Mouse (Mus musculus) myocyte (in vitro differentiated cells): ENCODE data around the gene Zbtb43. TPM values are rescaled to one million over a fixed set of nuclear protein-coding genes. Genes with fewer than 3 reads are reported as not detected.

ENCODE experiments used
- H3K27me3 ChIP-seq: one replicate; pipeline ENCODE4 v1.6.1; 2011; ENCODE audit not compliant: control insufficient read depth, insufficient read depth, insufficient read length
- H3K36me3 ChIP-seq: one replicate; pipeline ENCODE4 v1.6.1; 2011; ENCODE audit not compliant: control insufficient read depth, insufficient read depth
- H3K4me2 ChIP-seq: one replicate; pipeline ENCODE4 v1.6.1; 2011; ENCODE audit warnings: low read depth, control low read depth
- H3K4me3 ChIP-seq: one replicate; pipeline ENCODE4 v1.5.1; 2011; ENCODE audit warnings: mild to moderate bottlenecking, control low read depth, moderate library complexity
- H3K79me2 ChIP-seq: one replicate; pipeline ENCODE4 v1.6.1; 2011; ENCODE audit not compliant: control insufficient read depth, insufficient read depth
- H3ac ChIP-seq: one replicate; pipeline ENCODE4 v1.6.1; 2011; ENCODE audit not compliant: control insufficient read depth, insufficient read length
- CEBPB ChIP-seq: IDR thresholded peaks from 2 replicates; pipeline ENCODE4 v1.6.1; 2011; ENCODE audit warnings: mild to moderate bottlenecking, moderate library complexity; ENCODE audit not compliant: poor library complexity, insufficient read depth, severe bottlenecking
- E2F4 ChIP-seq: IDR thresholded peaks from one replicate; pipeline ENCODE4 v1.6.1; 2011; ENCODE audit warnings: mild to moderate bottlenecking, control low read depth, moderate library complexity; ENCODE audit not compliant: insufficient read depth
- MAX ChIP-seq: IDR thresholded peaks from one replicate; pipeline ENCODE4 v1.6.1; 2011; ENCODE audit warnings: low read depth, mild to moderate bottlenecking, control low read depth
- MYOD1 ChIP-seq, 3 experiments: IDR thresholded peaks; one replicate each; pipeline ENCODE4 v1.6.1; 2011; ENCODE audit warnings: control low read depth in 2 of 3, low read depth in 2 of 3, mild to moderate bottlenecking in 2 of 3, moderate library complexity in 1 of 3; ENCODE audit not compliant: insufficient read length in 2 of 3, control insufficient read depth in 1 of 3
- MYOG ChIP-seq, 3 experiments: IDR thresholded peaks; one replicate each; pipeline ENCODE4 v1.6.1; 2011; ENCODE audit warnings: control low read depth in 2 of 3, low read depth in 2 of 3, mild to moderate bottlenecking in 2 of 3; ENCODE audit not compliant: insufficient read length in 2 of 3, control insufficient read depth in 1 of 3, insufficient read depth in 1 of 3
- POLR2A ChIP-seq: IDR thresholded peaks from one replicate; pipeline ENCODE4 v1.6.1; 2011; ENCODE audit warnings: low read depth, mild to moderate bottlenecking, control low read depth, moderate library complexity; ENCODE audit not compliant: insufficient read length
- POLR2AphosphoS2 ChIP-seq: IDR thresholded peaks from one replicate; pipeline ENCODE4 v1.6.1; 2011; ENCODE audit warnings: low read depth, control low read depth; ENCODE audit not compliant: insufficient read length
- REST ChIP-seq: IDR thresholded peaks from one replicate; pipeline ENCODE4 v1.6.1; 2011; ENCODE audit warnings: mild to moderate bottlenecking, control low read depth, moderate library complexity; ENCODE audit not compliant: insufficient read depth, insufficient read length
- SRF ChIP-seq: IDR thresholded peaks from one replicate; pipeline ENCODE4 v1.6.1; 2011; ENCODE audit warnings: low read depth; ENCODE audit not compliant: control insufficient read depth, insufficient read length
- TCF12 ChIP-seq: IDR thresholded peaks from one replicate; pipeline ENCODE4 v1.6.1; 2011; ENCODE audit warnings: mild to moderate bottlenecking, control low read depth; ENCODE audit not compliant: poor library complexity, insufficient read depth, severe bottlenecking
- TCF3 ChIP-seq: IDR thresholded peaks from one replicate; pipeline ENCODE4 v1.6.1; 2011; ENCODE audit warnings: low read depth, control low read depth; ENCODE audit not compliant: insufficient read length
- USF1 ChIP-seq: IDR thresholded peaks from one replicate; pipeline ENCODE4 v1.6.1; 2011; ENCODE audit warnings: low read depth, mild to moderate bottlenecking, control low read depth, moderate library complexity
- polyA plus RNA-seq: library from polyadenylated mRNA; unstranded; fragments of >200 nt; fragmentation: generic; extraction: Trizol; gene quantifications from one replicate; pipeline ENCODE4 v1.2.1, GENCODE M21; 2012; ENCODE audit warnings: missing spikeins

The Zbtb43 gene
- polyA plus RNA-seq, 1 experiment: 10.5 TPM

GRCm38 (mm10) chr2:33498280-33498679 lies 29.9 kb upstream of the Zbtb43 start:
- TF ChIP-seq REST (no peak), MAX (no peak), E2F4 (no peak), USF1 (no peak), MYOD1 (IDR thresholded peaks at IDR 0.05; ENCODE audit: control insufficient read depth in 1 of 3, insufficient read length in 2 of 3, low read depth in 2 of 3) (no peak), POLR2AphosphoS2 (no peak), MYOG (IDR thresholded peaks at IDR 0.05; ENCODE audit: control insufficient read depth in 1 of 3, insufficient read depth in 1 of 3, insufficient read length in 2 of 3, low read depth in 2 of 3) (no peak), CEBPB (no peak), POLR2A (no peak), TCF12 (no peak), SRF (no peak), TCF3 (no peak)
- H3K4me3 ChIP-seq: no peak overlapping the region
- no peak overlapping the region for H3ac ChIP-seq
- H3K79me2 ChIP-seq: no peaks in the 10 kb centered on the region
- no peaks in the 10 kb centered on the region for H3K36me3 ChIP-seq
- no peak overlapping the region for H3K4me2 ChIP-seq
- no peaks in the 10 kb centered on the region for H3K27me3 ChIP-seq

DNA sequence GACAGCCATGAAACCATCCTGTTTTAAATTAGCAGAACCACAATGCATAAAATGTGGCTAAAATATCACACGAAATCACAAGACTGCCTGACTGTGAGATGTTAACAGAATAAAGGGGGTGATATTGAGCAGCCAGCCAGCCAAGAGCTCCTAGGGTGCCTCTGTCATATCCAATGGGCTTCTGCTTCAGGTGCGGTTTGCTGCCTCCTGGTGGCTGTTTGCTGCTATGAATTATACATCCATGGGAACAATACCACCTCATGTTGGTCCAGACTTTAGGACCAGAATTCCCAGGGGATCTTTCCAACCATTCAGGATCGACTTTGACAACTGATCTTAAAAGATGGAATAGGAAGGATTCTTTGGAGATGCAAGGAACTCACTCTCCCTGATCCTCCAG lies 27.3 kb upstream of the Zbtb43 start:
- Histone ChIP-seq H3ac (no peak overlapping the region), H3K36me3 (no peaks in the 10 kb centered on the region), H3K79me2 (no peaks in the 10 kb centered on the region), H3K4me2 (no peak overlapping the region), H3K4me3 (no peak overlapping the region), H3K27me3 (no peaks in the 10 kb centered on the region)
- TF ChIP-seq POLR2A (no peak), POLR2AphosphoS2 (no peak), SRF (no peak), REST (no peak), TCF3 (no peak), E2F4 (no peak), MYOG (IDR thresholded peaks at IDR 0.05; ENCODE audit: control insufficient read depth in 1 of 3, insufficient read depth in 1 of 3, insufficient read length in 2 of 3, low read depth in 2 of 3) (no peak), MYOD1 (IDR thresholded peaks at IDR 0.05; ENCODE audit: control insufficient read depth in 1 of 3, insufficient read length in 2 of 3, low read depth in 2 of 3) (no peak), TCF12 (no peak), CEBPB (no peak), USF1 (no peak), MAX (no peak)

DNA sequence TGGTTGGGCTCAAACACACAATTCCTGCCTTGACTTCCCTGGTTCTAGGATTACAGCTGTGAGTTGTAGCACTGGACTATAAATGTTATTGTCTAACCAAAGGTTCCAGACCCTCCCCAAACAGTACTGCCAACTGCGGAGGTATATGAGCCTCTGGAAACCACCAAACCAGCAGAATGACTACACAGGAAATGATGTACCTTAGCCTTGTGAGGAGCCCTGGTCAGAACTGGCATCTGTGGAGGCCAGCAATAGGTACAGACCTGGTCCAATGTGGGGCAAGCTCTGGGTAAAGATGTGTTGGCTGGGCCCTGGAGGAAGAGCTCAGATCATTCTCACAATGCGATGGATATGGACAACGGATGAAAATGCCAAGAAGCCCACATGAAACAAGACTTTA lies 23.7 kb upstream of the Zbtb43 start:
- H3K4me2 ChIP-seq: no peak overlapping the region
- no peak overlapping the region for H3ac ChIP-seq
- TF ChIP-seq MYOG (IDR thresholded peaks at IDR 0.05; ENCODE audit: control insufficient read depth in 1 of 3, insufficient read depth in 1 of 3, insufficient read length in 2 of 3, low read depth in 2 of 3): no peak
- no peak for TF ChIP-seq POLR2AphosphoS2
- no peak for TF ChIP-seq SRF
- no peaks in the 10 kb centered on the region for H3K79me2 ChIP-seq
- H3K4me3 ChIP-seq: no peak overlapping the region
- no peaks in the 10 kb centered on the region for H3K27me3 ChIP-seq
- no peaks in the 10 kb centered on the region for H3K36me3 ChIP-seq

DNA sequence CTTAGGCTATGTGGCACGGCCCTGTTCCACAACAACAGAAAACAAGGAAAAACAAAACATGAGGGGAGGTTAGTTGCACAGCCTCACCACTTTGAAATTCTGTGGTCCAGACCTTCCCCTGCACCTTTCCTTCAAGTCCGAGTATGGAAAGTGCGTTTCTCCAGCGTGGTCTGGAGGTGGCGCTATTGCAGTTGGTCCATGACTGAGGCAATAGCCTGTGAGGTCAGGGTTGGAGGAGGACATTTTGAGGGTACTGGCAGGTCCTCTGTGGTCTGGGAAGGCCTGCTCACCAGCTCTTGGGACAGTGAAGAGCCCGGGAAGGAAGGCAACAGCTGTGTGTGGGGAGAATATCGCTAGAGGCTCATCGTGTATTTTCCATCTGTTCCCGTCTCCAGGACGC lies 21.2 kb upstream of the Zbtb43 start:
- no peaks in the 10 kb centered on the region for H3K27me3 ChIP-seq
- no peak for TF ChIP-seq REST
- TF ChIP-seq POLR2A: no peak
- no peak for TF ChIP-seq E2F4
- TF ChIP-seq MYOD1 (IDR thresholded peaks at IDR 0.05; ENCODE audit: control insufficient read depth in 1 of 3, insufficient read length in 2 of 3, low read depth in 2 of 3): peak in 2 of 3 experiments; percentile 22 to 41
- TF ChIP-seq SRF: no peak
- no peak for TF ChIP-seq TCF3
- TF ChIP-seq POLR2AphosphoS2: no peak
- H3K79me2 ChIP-seq: no peaks in the 10 kb centered on the region
- H3K36me3 ChIP-seq: no peaks in the 10 kb centered on the region
- no peak overlapping the region for H3K4me2 ChIP-seq
- H3ac ChIP-seq: no peak overlapping the region
- H3K4me3 ChIP-seq: no peak overlapping the region

GRCm38 (mm10) chr2:33487332-33487731 lies 19.0 kb upstream of the Zbtb43 start:
- TF ChIP-seq MYOD1 (IDR thresholded peaks at IDR 0.05; ENCODE audit: control insufficient read depth in 1 of 3, insufficient read length in 2 of 3, low read depth in 2 of 3) (no peak), TCF12 (no peak), MYOG (IDR thresholded peaks at IDR 0.05; ENCODE audit: control insufficient read depth in 1 of 3, insufficient read depth in 1 of 3, insufficient read length in 2 of 3, low read depth in 2 of 3) (no peak), POLR2AphosphoS2 (no peak), SRF (no peak), MAX (no peak), USF1 (no peak), E2F4 (no peak), CEBPB (no peak), TCF3 (no peak), POLR2A (no peak), REST (no peak)
- peaks cover 12% of the 10 kb centered on the region for H3K27me3 ChIP-seq
- no peaks in the 10 kb centered on the region for H3K79me2 ChIP-seq
- H3K4me3 ChIP-seq: no peak overlapping the region
- no peak overlapping the region for H3ac ChIP-seq
- no peaks in the 10 kb centered on the region for H3K36me3 ChIP-seq
- no peak overlapping the region for H3K4me2 ChIP-seq
